Mouse (Mus musculus): ENCODE data around the gene Incenp. TPM values are rescaled to one million over a fixed set of nuclear protein-coding genes. Genes with fewer than 3 reads are reported as not detected.
"Not testable (repeated sequence)": the region's sequence is repeated elsewhere in the genome, so short reads cannot be mapped to it uniquely, and the experiment has no call there.

The Incenp gene
- polyA plus RNA-seq, 1 experiment: 39.7 TPM

GRCm38 (mm10) chr19:9938156-9938823, 38.9 kb upstream of the Incenp start:
- no peak for TF ChIP-seq GATA1 (IDR thresholded peaks at IDR 0.05; ENCODE audit: low read length)
- TF ChIP-seq TAL1 (IDR thresholded peaks at IDR 0.05; ENCODE audit: low read length): no peak
- H3K9me3 ChIP-seq (ENCODE audit: control insufficient read depth, low read length): no peaks in the 10 kb centered on the region
- H3K4me3 ChIP-seq (replicated peaks): peak overlapping the region; percentile 62
- H3K4me1 ChIP-seq (ENCODE audit: control insufficient read depth): peaks cover 38% of the 10 kb centered on the region
- no peaks in the 10 kb centered on the region for H3K27me3 ChIP-seq (ENCODE audit: control insufficient read depth)
- no peaks in the 10 kb centered on the region for H3K36me3 ChIP-seq (ENCODE audit: control insufficient read depth)

GRCm38 (mm10) chr19:9937428-9937827, 38.1 kb upstream of the Incenp start:
- no peaks in the 10 kb centered on the region for H3K9me3 ChIP-seq (ENCODE audit: control insufficient read depth, low read length)
- no peak overlapping the region for H3K4me3 ChIP-seq (replicated peaks)
- no peaks in the 10 kb centered on the region for H3K27me3 ChIP-seq (ENCODE audit: control insufficient read depth)
- peaks cover 33% of the 10 kb centered on the region for H3K4me1 ChIP-seq (ENCODE audit: control insufficient read depth)
- no peaks in the 10 kb centered on the region for H3K36me3 ChIP-seq (ENCODE audit: control insufficient read depth)
- TF ChIP-seq TAL1 (IDR thresholded peaks at IDR 0.05; ENCODE audit: low read length) (no peak), GATA1 (IDR thresholded peaks at IDR 0.05; ENCODE audit: low read length) (no peak)

- no peak for TF ChIP-seq TAL1 (IDR thresholded peaks at IDR 0.05; ENCODE audit: low read length)
- Histone ChIP-seq H3K9me3 (ENCODE audit: control insufficient read depth, low read length) (no peaks in the 10 kb centered on the region), H3K4me3 (replicated peaks) (no peak overlapping the region), H3K27me3 (ENCODE audit: control insufficient read depth) (no peaks in the 10 kb centered on the region), H3K4me1 (ENCODE audit: control insufficient read depth) (peaks cover 31% of the 10 kb centered on the region), H3K36me3 (ENCODE audit: control insufficient read depth) (no peaks in the 10 kb centered on the region)
These were observed 37.2 kb upstream of the Incenp start for GRCm38 (mm10) chr19:9936579-9936978.

GRCm38 (mm10) chr19:9933908-9934307, 34.6 kb upstream of the Incenp start:
- H3K4me1 ChIP-seq (ENCODE audit: control insufficient read depth): peaks cover 14% of the 10 kb centered on the region
- H3K36me3 ChIP-seq (ENCODE audit: control insufficient read depth): no peaks in the 10 kb centered on the region
- no peaks in the 10 kb centered on the region for H3K9me3 ChIP-seq (ENCODE audit: control insufficient read depth, low read length)
- TF ChIP-seq GATA1 (IDR thresholded peaks at IDR 0.05; ENCODE audit: low read length) (no peak), TAL1 (IDR thresholded peaks at IDR 0.05; ENCODE audit: low read length) (no peak)
- no peak overlapping the region for H3K4me3 ChIP-seq (replicated peaks)
- no peaks in the 10 kb centered on the region for H3K27me3 ChIP-seq (ENCODE audit: control insufficient read depth)

GRCm38 (mm10) chr19:9931167-9931607, 31.8 kb upstream of the Incenp start:
- H3K36me3 ChIP-seq (ENCODE audit: control insufficient read depth); H3K9me3 ChIP-seq (ENCODE audit: control insufficient read depth, low read length); H3K4me1 ChIP-seq (ENCODE audit: control insufficient read depth); H3K4me3 ChIP-seq (replicated peaks); H3K27me3 ChIP-seq (ENCODE audit: control insufficient read depth): not testable (repeated sequence)

- Histone ChIP-seq H3K4me3 (replicated peaks) (no peak overlapping the region), H3K4me1 (ENCODE audit: control insufficient read depth) (peaks cover 16% of the 10 kb centered on the region)
These were observed 28.7 kb upstream of the Incenp start for GRCm38 (mm10) chr19:9928089-9928488.

GRCm38 (mm10) chr19:9924769-9925272, 25.5 kb upstream of the Incenp start:
- Histone ChIP-seq H3K27me3 (ENCODE audit: control insufficient read depth) (peaks cover 8% of the 10 kb centered on the region), H3K36me3 (ENCODE audit: control insufficient read depth) (no peaks in the 10 kb centered on the region), H3K4me3 (replicated peaks) (no peak overlapping the region), H3K9me3 (ENCODE audit: control insufficient read depth, low read length) (no peaks in the 10 kb centered on the region), H3K4me1 (ENCODE audit: control insufficient read depth) (peaks cover 35% of the 10 kb centered on the region)
- TF ChIP-seq GATA1 (IDR thresholded peaks at IDR 0.05; ENCODE audit: low read length): no peak
- no peak for TF ChIP-seq TAL1 (IDR thresholded peaks at IDR 0.05; ENCODE audit: low read length)

More at GRCm38 (mm10) chr19:9928089-9928488, 28.7 kb upstream of the Incenp start:
- Histone ChIP-seq H3K27me3 (ENCODE audit: control insufficient read depth) (peaks cover 8% of the 10 kb centered on the region), H3K9me3 (ENCODE audit: control insufficient read depth, low read length) (no peaks in the 10 kb centered on the region), H3K36me3 (ENCODE audit: control insufficient read depth) (no peaks in the 10 kb centered on the region)
- TF ChIP-seq TAL1 (IDR thresholded peaks at IDR 0.05; ENCODE audit: low read length): no peak
- TF ChIP-seq GATA1 (IDR thresholded peaks at IDR 0.05; ENCODE audit: low read length): no peak

- Histone ChIP-seq H3K27me3 (ENCODE audit: control insufficient read depth) (peaks cover 8% of the 10 kb centered on the region), H3K9me3 (ENCODE audit: control insufficient read depth, low read length) (no peaks in the 10 kb centered on the region), H3K4me1 (ENCODE audit: control insufficient read depth) (peaks cover 40% of the 10 kb centered on the region), H3K4me3 (replicated peaks) (no peak overlapping the region), H3K36me3 (ENCODE audit: control insufficient read depth) (no peaks in the 10 kb centered on the region)
- no peak for TF ChIP-seq TAL1 (IDR thresholded peaks at IDR 0.05; ENCODE audit: low read length)
- no peak for TF ChIP-seq GATA1 (IDR thresholded peaks at IDR 0.05; ENCODE audit: low read length)
These were observed 24.9 kb upstream of the Incenp start for GRCm38 (mm10) chr19:9924034-9924768.

- H3K4me1 ChIP-seq (ENCODE audit: control insufficient read depth): peaks cover 47% of the 10 kb centered on the region
- TF ChIP-seq TAL1 (IDR thresholded peaks at IDR 0.05; ENCODE audit: low read length): no peak
- no peak for TF ChIP-seq GATA1 (IDR thresholded peaks at IDR 0.05; ENCODE audit: low read length)
These were observed 23.7 kb upstream of the Incenp start for GRCm38 (mm10) chr19:9923048-9923447.

More at GRCm38 (mm10) chr19:9923048-9923447, 23.7 kb upstream of the Incenp start:
- Histone ChIP-seq H3K36me3 (ENCODE audit: control insufficient read depth) (no peaks in the 10 kb centered on the region), H3K27me3 (ENCODE audit: control insufficient read depth) (peaks cover 8% of the 10 kb centered on the region), H3K9me3 (ENCODE audit: control insufficient read depth, low read length) (no peaks in the 10 kb centered on the region), H3K4me3 (replicated peaks) (no peak overlapping the region)
